ENCODE assay signal across 14 mouse cellular contexts in the genomic region with DNA sequence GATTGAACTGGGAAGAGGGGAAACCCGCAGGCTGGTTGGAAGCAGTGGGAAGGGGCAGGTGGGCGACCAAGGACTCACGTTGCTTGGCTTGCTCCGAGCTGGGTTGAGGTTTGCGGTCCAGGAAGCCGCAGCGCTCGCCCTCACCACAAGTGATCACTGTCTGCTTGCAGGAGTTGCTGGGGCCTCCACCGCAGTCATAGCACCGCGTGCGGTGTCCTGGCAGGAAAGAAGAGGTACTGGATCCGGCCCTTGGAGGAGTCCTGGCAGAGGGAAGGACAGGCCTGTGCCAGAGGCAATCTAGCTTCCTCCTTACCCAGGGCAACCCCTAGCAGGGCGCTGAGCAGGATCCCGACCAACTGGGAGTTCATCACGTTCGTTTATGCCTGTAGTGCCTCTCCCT. TPM values are rescaled to one million over a fixed set of nuclear protein-coding genes. Genes with fewer than 3 reads are reported as not detected.
A peak's percentile ranks its signal among the peaks of the same experiment; 100 is the strongest.
DNase-seq lines count a peak whose midpoint lies in the region; ATAC-seq and TF ChIP-seq lines count a peak whose summit lies in the region.
"Had no signal": no experiment of that assay in that cellular context is flagged by ENCODE, and none has a peak within 500 bp of the region (broad histone marks: within the 10 kb centered on the region; RNA-seq: fewer than 3 reads in every experiment).

No protein-coding gene starts in this region.

- H3K27ac ChIP-seq in forebrain, embryonic 16.5 days (ENCODE audit: low read length) = no peak overlapping the region
- H3K27ac ChIP-seq in forebrain, embryonic 12.5 days = no peak overlapping the region
- H3K27ac ChIP-seq in ES-Bruce4 (ENCODE audit: insufficient read depth, low read length) = no peak overlapping the region
- H3K27ac ChIP-seq: liver, embryonic 12.5 days had no signal

- H3K4me3 ChIP-seq in forebrain, embryonic 16.5 days (replicated peaks; ENCODE audit: low read length) = no peak overlapping the region
- no peak overlapping the region for H3K4me3 ChIP-seq in forebrain, embryonic 12.5 days (replicated peaks)
- peak overlapping the region; percentile 31 for H3K4me3 ChIP-seq in ES-Bruce4 (ENCODE audit: low read depth, low read length)
- H3K4me3 ChIP-seq: liver, embryonic 12.5 days had no signal

- no peaks in the 10 kb centered on the region for H3K27me3 ChIP-seq in forebrain, embryonic 16.5 days (replicated peaks; ENCODE audit: control insufficient read depth, insufficient read depth, low read length)
- peaks cover 36% of the 10 kb centered on the region for H3K27me3 ChIP-seq in forebrain, embryonic 12.5 days
- no peaks in the 10 kb centered on the region for H3K27me3 ChIP-seq in ES-Bruce4 (ENCODE audit: control insufficient read depth, insufficient read depth, low read length, poor library complexity, severe bottlenecking)

- no peaks in the 10 kb centered on the region for H3K36me3 ChIP-seq in forebrain, embryonic 16.5 days (ENCODE audit: control insufficient read depth, insufficient read depth)
- no peaks in the 10 kb centered on the region for H3K36me3 ChIP-seq in forebrain, embryonic 12.5 days (replicated peaks)
- H3K36me3 ChIP-seq in ES-Bruce4 (ENCODE audit: control insufficient read depth, insufficient read depth, low read length, poor library complexity, severe bottlenecking) = no peaks in the 10 kb centered on the region
- H3K36me3 ChIP-seq: liver, embryonic 12.5 days had no signal

- intact Hi-C loops in left cerebral cortex, postnatal 25 days (cut with DNase I) = no loop called here

- no peaks in the 10 kb centered on the region for H3K9me3 ChIP-seq in forebrain, embryonic 16.5 days (ENCODE audit: control insufficient read depth, low read length)
- no peaks in the 10 kb centered on the region for H3K9me3 ChIP-seq in forebrain, embryonic 12.5 days
- H3K9me3 ChIP-seq in ES-Bruce4 (replicated peaks; ENCODE audit: control insufficient read depth, insufficient read depth, low read length, poor library complexity, severe bottlenecking) = no peaks in the 10 kb centered on the region
- H3K9me3 ChIP-seq: liver, embryonic 12.5 days had no signal

- H3K9ac ChIP-seq in forebrain, embryonic 16.5 days (replicated peaks; ENCODE audit: low read depth, low read length) = 0 out of 2 replicates have a peak overlapping the region, but pooled peaks have one; percentile 6
- H3K9ac ChIP-seq in forebrain, embryonic 12.5 days = no peak overlapping the region
- peak overlapping the region; percentile 43 for H3K9ac ChIP-seq in ES-Bruce4 (ENCODE audit: low read depth, poor library complexity, severe bottlenecking)
- H3K9ac ChIP-seq: liver, embryonic 12.5 days had no signal

- TF ChIP-seq POLR2A in ES-Bruce4 (IDR thresholded peaks at IDR 0.05; ENCODE audit: insufficient read depth, low read length) = no peak

- no peak for TF ChIP-seq CTCF in ES-Bruce4 (IDR thresholded peaks at IDR 0.05; ENCODE audit: low read depth, low read length)

- no peak for ATAC-seq in forebrain, embryonic 16.5 days
- no peak for ATAC-seq in forebrain, embryonic 12.5 days (ENCODE audit: low FRiP score)
- ATAC-seq in megakaryocyte progenitor cell, adult 5-6 weeks (replicated peaks; ENCODE audit: poor library complexity) = peak; percentile 42
- ATAC-seq: hindbrain, embryonic 16.5 days; liver, embryonic 12.5 days had no signal

- TF ChIP-seq EP300 in ES-Bruce4 (IDR thresholded peaks at IDR 0.05; ENCODE audit: insufficient read depth, low read depth, low read length) = no peak

- peak; percentile 80 to 88 for DNase-seq in cerebellum, postnatal 14 days
- no peak for DNase-seq in yolk sac, embryonic 10.5 days (ENCODE audit: low spot score)
- no peak for DNase-seq in layer of hippocampus, adult 18-20 months (ENCODE audit: low spot score in 2 of 2)
- no peak for DNase-seq in left cerebral cortex, postnatal 25 days (ENCODE audit: low spot score in 2 of 2)
- DNase-seq: B cell, adult 2 months; gastrocnemius, postnatal 36 days had no signal

- WGBS in forebrain, embryonic 16.5 days = 57% methylated on average over 17 of the region's 17 CpGs
- 65% methylated on average over 17 of the region's 17 CpGs for WGBS in forebrain, embryonic 12.5 days

- peaks cover 26% of the 10 kb centered on the region for H3K4me1 ChIP-seq in forebrain, embryonic 16.5 days (replicated peaks; ENCODE audit: control insufficient read depth, insufficient read depth, low read length)
- peaks cover 21% of the 10 kb centered on the region for H3K4me1 ChIP-seq in forebrain, embryonic 12.5 days
- H3K4me1 ChIP-seq in ES-Bruce4 (ENCODE audit: control insufficient read depth, insufficient read depth, low read length) = peaks cover 7% of the 10 kb centered on the region

- no peak overlapping the region for H3K4me2 ChIP-seq in forebrain, embryonic 16.5 days (ENCODE audit: low read length)
- no peak overlapping the region for H3K4me2 ChIP-seq in forebrain, embryonic 12.5 days
- H3K4me2 ChIP-seq: liver, embryonic 12.5 days had no signal

RNA-seq across cellular contexts. Expression of a gene that starts 2.6 kb away (rescaled TPM):
- 11.8 and 12.3 TPM in 2 replicates for polyA plus RNA-seq in forebrain, embryonic 16.5 days (2015; fragmentation: Nextera tagmentation; extraction: Ambion mirVana)
- 0.28 and 0.50 TPM in 2 replicates for polyA plus RNA-seq in forebrain, embryonic 12.5 days (2016; fragmentation: Nextera tagmentation; extraction: Ambion mirVana)
- polyA plus RNA-seq in ES-Bruce4 (2011; ENCODE audit: insufficient read depth, insufficient read length, low read depth, missing spikeins) = 27.5 and 31.2 TPM in 2 replicates
- not detected in 2 replicates for total RNA-seq in megakaryocyte progenitor cell, adult 5-6 weeks (2015)
- total RNA-seq in megakaryocyte progenitor cell, adult 5-6 weeks (2017) = not detected in 2 replicates
- 1 to 10 TPM; 3.6 to 5.0 TPM for total RNA-seq in layer of hippocampus, adult 18-20 months (2021)
- total RNA-seq in left cerebral cortex, postnatal 25 days (2021) = 1 to 10 TPM; 2.4 to 2.7 TPM
- total RNA-seq: gastrocnemius, postnatal 36 days; megakaryocyte-erythroid progenitor cell, adult 5-6 weeks had no signal

RNA-seq across cellular contexts. Expression of a gene that starts 3.8 kb away (rescaled TPM):
- polyA plus RNA-seq in forebrain, embryonic 16.5 days (2015; fragmentation: Nextera tagmentation; extraction: Ambion mirVana) = 1.2 and 1.6 TPM in 2 replicates
- 0.29 and 1.6 TPM in 2 replicates for polyA plus RNA-seq in forebrain, embryonic 12.5 days (2016; fragmentation: Nextera tagmentation; extraction: Ambion mirVana)
- polyA plus RNA-seq in ES-Bruce4 (2011; ENCODE audit: insufficient read depth, insufficient read length, low read depth, missing spikeins) = 1.3 and 1.9 TPM in 2 replicates
- not detected in 2 replicates for total RNA-seq in megakaryocyte progenitor cell, adult 5-6 weeks (2015)
- total RNA-seq in megakaryocyte progenitor cell, adult 5-6 weeks (2017) = not detected in 2 replicates
- 1 to 10 TPM in 1 of 2 experiments, under 1 TPM in 1; 0.87 to 2.0 TPM for total RNA-seq in layer of hippocampus, adult 18-20 months (2021)
- total RNA-seq in left cerebral cortex, postnatal 25 days (2021) = 1 to 10 TPM in 1 of 2 experiments, under 1 TPM in 1; 0.69 to 1.9 TPM
- total RNA-seq: megakaryocyte-erythroid progenitor cell, adult 5-6 weeks had no signal

RNA-seq across cellular contexts. Expression of a gene that starts 8.1 kb away (rescaled TPM):
- 0.24 TPM in 1 of 2 replicates, not detected in the other for polyA plus RNA-seq in forebrain, embryonic 16.5 days (2015; fragmentation: Nextera tagmentation; extraction: Ambion mirVana)
- 0.40 and 0.54 TPM in 2 replicates for polyA plus RNA-seq in forebrain, embryonic 12.5 days (2016; fragmentation: Nextera tagmentation; extraction: Ambion mirVana)
- 2.8 and 3.3 TPM in 2 replicates for polyA plus RNA-seq in ES-Bruce4 (2011; ENCODE audit: insufficient read depth, insufficient read length, low read depth, missing spikeins)
- total RNA-seq in megakaryocyte progenitor cell, adult 5-6 weeks (2015) = not detected in 2 replicates
- total RNA-seq in megakaryocyte progenitor cell, adult 5-6 weeks (2017) = not detected in 2 replicates
- not detected for total RNA-seq in layer of hippocampus, adult 18-20 months (2021)
- not detected for total RNA-seq in left cerebral cortex, postnatal 25 days (2021)
- total RNA-seq: gastrocnemius, postnatal 36 days; megakaryocyte-erythroid progenitor cell, adult 5-6 weeks had no signal

RNA-seq across cellular contexts. Expression of a gene that starts 8.9 kb away (rescaled TPM):
- not detected in 2 replicates for polyA plus RNA-seq in forebrain, embryonic 16.5 days (2015; fragmentation: Nextera tagmentation; extraction: Ambion mirVana)
- not detected in 2 replicates for polyA plus RNA-seq in forebrain, embryonic 12.5 days (2016; fragmentation: Nextera tagmentation; extraction: Ambion mirVana)
- 3.7 and 4.0 TPM in 2 replicates for polyA plus RNA-seq in ES-Bruce4 (2011; ENCODE audit: insufficient read depth, insufficient read length, low read depth, missing spikeins)
- not detected in 2 replicates for total RNA-seq in megakaryocyte progenitor cell, adult 5-6 weeks (2015)
- total RNA-seq in megakaryocyte progenitor cell, adult 5-6 weeks (2017) = not detected in 2 replicates
- not detected for total RNA-seq in layer of hippocampus, adult 18-20 months (2021)
- total RNA-seq in left cerebral cortex, postnatal 25 days (2021) = not detected
- total RNA-seq: gastrocnemius, postnatal 36 days; megakaryocyte-erythroid progenitor cell, adult 5-6 weeks had no signal
- polyA plus RNA-seq: hindbrain, embryonic 16.5 days; neural tube, embryonic 14.5 days had no signal

RNA-seq across cellular contexts. Expression of a gene that starts 11.3 kb away (rescaled TPM):
- not detected in 2 replicates for polyA plus RNA-seq in forebrain, embryonic 16.5 days (2015; fragmentation: Nextera tagmentation; extraction: Ambion mirVana)
- 0.17 and 0.18 TPM in 2 replicates for polyA plus RNA-seq in forebrain, embryonic 12.5 days (2016; fragmentation: Nextera tagmentation; extraction: Ambion mirVana)
- polyA plus RNA-seq in ES-Bruce4 (2011; ENCODE audit: insufficient read depth, insufficient read length, low read depth, missing spikeins) = not detected in 2 replicates
- not detected in 2 replicates for total RNA-seq in megakaryocyte progenitor cell, adult 5-6 weeks (2015)
- total RNA-seq in megakaryocyte progenitor cell, adult 5-6 weeks (2017) = not detected in 2 replicates
- total RNA-seq in layer of hippocampus, adult 18-20 months (2021) = under 1 TPM; 0.57 to 0.58 TPM
- total RNA-seq in left cerebral cortex, postnatal 25 days (2021) = not detected
- total RNA-seq: gastrocnemius, postnatal 36 days; megakaryocyte-erythroid progenitor cell, adult 5-6 weeks had no signal
- polyA plus RNA-seq: hindbrain, embryonic 16.5 days; neural tube, embryonic 14.5 days had no signal

Comparison
In these comparisons a context has a peak if more than half of its experiments do, and no peak if none do; other contexts are left out.
1. DNase-seq: peak in cerebellum, postnatal 14 days (2 of 2); none in yolk sac, embryonic 10.5 days (single experiment), layer of hippocampus, adult 18-20 months (0 of 2) and left cerebral cortex, postnatal 25 days (0 of 2).